Mouse (Mus musculus): Measurements from ENCODE around the gene Dmrt1. TPM values are rescaled to one million over a fixed set of nuclear protein-coding genes. Genes with fewer than 3 reads are reported as not detected.

Dmrt1 gene
- polyA plus RNA-seq, 1 experiment from 2014 or later = not detected

GRCm38 (mm10) chr19:25550346-25550745, 44.9 kb downstream of the Dmrt1 start:
- Histone ChIP-seq H3K27me3 (ENCODE audit: insufficient read depth, low read length) (0 out of 2 replicates have a peak, but pooled peaks cover 4% of the 10 kb centered on the region), H3K36me3 (replicated peaks; ENCODE audit: insufficient read depth, low read length) (no peaks in the 10 kb centered on the region), H3K4me2 (ENCODE audit: low read depth, low read length) (no peak overlapping the region), H3K4me1 (ENCODE audit: insufficient read depth) (no peaks in the 10 kb centered on the region), H3K9ac (replicated peaks) (no peak overlapping the region), H3K27ac (ENCODE audit: low read depth) (no peak overlapping the region), H3K9me3 (ENCODE audit: low read length) (no peaks in the 10 kb centered on the region), H3K4me3 (ENCODE audit: low read depth, low read length) (no peak overlapping the region)
- TF ChIP-seq EP300 (IDR thresholded peaks at IDR 0.05; ENCODE audit: low read depth) = no peak
- TF ChIP-seq CTCF (IDR thresholded peaks at IDR 0.05; ENCODE audit: low read depth) = no peak
- 41% methylated on average over 5 of the region's 5 CpGs for WGBS (ENCODE audit: insufficient replicate concordance)
- ATAC-seq = no peak
- no peak for DNase-seq

DNA sequence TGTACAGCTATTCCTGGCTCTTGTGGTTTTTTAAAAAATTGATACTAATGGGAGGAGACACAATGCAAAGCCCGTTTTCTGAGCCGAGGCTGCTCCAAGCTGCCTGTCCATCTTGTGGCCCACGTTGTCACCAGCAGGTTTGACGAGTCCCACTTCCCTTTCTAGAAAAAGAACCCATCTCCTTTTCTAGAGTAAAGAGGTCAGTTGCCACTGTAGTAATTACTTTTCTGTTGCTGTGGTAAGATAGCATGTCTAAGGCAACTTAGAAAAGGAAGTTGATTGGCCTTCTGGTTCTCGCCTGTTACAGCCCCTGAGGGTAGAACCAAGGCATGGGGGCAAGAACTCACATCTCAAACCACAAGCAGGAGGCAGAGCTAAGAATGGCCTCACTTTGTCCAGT, 45.6 kb downstream of the Dmrt1 start:
- 23% methylated on average over 5 of the region's 5 CpGs for WGBS (ENCODE audit: insufficient replicate concordance)
- TF ChIP-seq CTCF (IDR thresholded peaks at IDR 0.05; ENCODE audit: low read depth) = no peak
- TF ChIP-seq EP300 (IDR thresholded peaks at IDR 0.05; ENCODE audit: low read depth) = no peak
- DNase-seq = no peak
- no peak overlapping the region for H3K4me3 ChIP-seq (ENCODE audit: low read depth, low read length)
- H3K36me3 ChIP-seq (replicated peaks; ENCODE audit: insufficient read depth, low read length) = no peaks in the 10 kb centered on the region
- no peaks in the 10 kb centered on the region for H3K9me3 ChIP-seq (ENCODE audit: low read length)
- H3K27me3 ChIP-seq (ENCODE audit: insufficient read depth, low read length) = 0 out of 2 replicates have a peak, but pooled peaks cover 3% of the 10 kb centered on the region
- no peak for ATAC-seq
- no peak overlapping the region for H3K9ac ChIP-seq (replicated peaks)
- H3K4me1 ChIP-seq (ENCODE audit: insufficient read depth) = no peaks in the 10 kb centered on the region
- H3K27ac ChIP-seq (ENCODE audit: low read depth) = no peak overlapping the region
- no peak overlapping the region for H3K4me2 ChIP-seq (ENCODE audit: low read depth, low read length)

DNA sequence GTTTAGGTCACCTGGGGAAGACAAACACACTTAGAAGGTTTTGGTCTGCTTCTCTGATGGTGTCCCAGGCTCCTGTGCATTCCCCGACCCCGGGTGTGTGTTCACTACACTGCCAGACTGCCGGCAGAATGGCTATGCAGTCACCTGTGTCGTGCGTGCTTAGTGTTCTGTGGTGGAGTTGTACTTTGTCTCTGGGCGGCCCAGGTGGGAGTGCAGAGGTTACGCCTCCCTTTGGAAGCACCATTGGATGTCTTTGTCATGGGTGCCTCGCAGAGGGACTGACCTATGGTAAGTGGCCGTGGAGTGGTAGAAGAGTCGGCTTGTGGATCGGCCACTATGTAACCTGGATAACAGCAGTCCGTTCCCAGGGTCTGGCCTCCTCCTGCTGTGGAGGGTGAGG, 59.0 kb downstream of the Dmrt1 start:
- ATAC-seq (peak; percentile 40; the same call in 1 of the 2 replicates), DNase-seq (no peak)
- H3K9me3 ChIP-seq (ENCODE audit: low read length) = no peaks in the 10 kb centered on the region
- H3K27ac ChIP-seq (ENCODE audit: low read depth) = no peak overlapping the region
- no peak overlapping the region for H3K4me3 ChIP-seq (ENCODE audit: low read depth, low read length)
- 0 out of 2 replicates have a peak, but pooled peaks cover 7% of the 10 kb centered on the region for H3K27me3 ChIP-seq (ENCODE audit: insufficient read depth, low read length)
- no peaks in the 10 kb centered on the region for H3K36me3 ChIP-seq (replicated peaks; ENCODE audit: insufficient read depth, low read length)
- no peaks in the 10 kb centered on the region for H3K4me1 ChIP-seq (ENCODE audit: insufficient read depth)
- no peak overlapping the region for H3K9ac ChIP-seq (replicated peaks)
- TF ChIP-seq CTCF (IDR thresholded peaks at IDR 0.05; ENCODE audit: low read depth) = no peak
- TF ChIP-seq EP300 (IDR thresholded peaks at IDR 0.05; ENCODE audit: low read depth) = no peak
- WGBS (ENCODE audit: insufficient replicate concordance) = 58% methylated on average over 12 of the region's 12 CpGs
- no peak overlapping the region for H3K4me2 ChIP-seq (ENCODE audit: low read depth, low read length)

- Histone ChIP-seq H3K4me1 (ENCODE audit: insufficient read depth) (no peaks in the 10 kb centered on the region), H3K36me3 (replicated peaks; ENCODE audit: insufficient read depth, low read length) (no peaks in the 10 kb centered on the region), H3K9ac (replicated peaks) (no peak overlapping the region), H3K27ac (ENCODE audit: low read depth) (no peak overlapping the region), H3K27me3 (ENCODE audit: insufficient read depth, low read length) (peaks cover 11% of the 10 kb centered on the region; the same call in 1 of the 2 replicates), H3K4me2 (ENCODE audit: low read depth, low read length) (no peak overlapping the region), H3K4me3 (ENCODE audit: low read depth, low read length) (no peak overlapping the region), H3K9me3 (ENCODE audit: low read length) (no peaks in the 10 kb centered on the region)
- TF ChIP-seq CTCF (IDR thresholded peaks at IDR 0.05; ENCODE audit: low read depth) = no peak
- TF ChIP-seq EP300 (IDR thresholded peaks at IDR 0.05; ENCODE audit: low read depth) = no peak
- ATAC-seq (no peak), DNase-seq (no peak)
- WGBS (ENCODE audit: insufficient replicate concordance) = 60% methylated on average over 7 of the region's 7 CpGs
Measured at GRCm38 (mm10) chr19:25569778-25570177, 64.4 kb downstream of the Dmrt1 start.

GRCm38 (mm10) chr19:25574431-25574830, 69.0 kb downstream of the Dmrt1 start:
- Histone ChIP-seq H3K4me3 (ENCODE audit: low read depth, low read length) (no peak overlapping the region), H3K4me2 (ENCODE audit: low read depth, low read length) (no peak overlapping the region), H3K9me3 (ENCODE audit: low read length) (no peaks in the 10 kb centered on the region), H3K4me1 (ENCODE audit: insufficient read depth) (no peaks in the 10 kb centered on the region), H3K36me3 (replicated peaks; ENCODE audit: insufficient read depth, low read length) (no peaks in the 10 kb centered on the region), H3K27ac (ENCODE audit: low read depth) (no peak overlapping the region), H3K27me3 (ENCODE audit: insufficient read depth, low read length) (peaks cover 19% of the 10 kb centered on the region; the same call in 1 of the 2 replicates), H3K9ac (replicated peaks) (no peak overlapping the region)
- no peak for TF ChIP-seq CTCF (IDR thresholded peaks at IDR 0.05; ENCODE audit: low read depth)
- TF ChIP-seq EP300 (IDR thresholded peaks at IDR 0.05; ENCODE audit: low read depth) = no peak
- no peak for ATAC-seq
- DNase-seq = no peak
- WGBS (ENCODE audit: insufficient replicate concordance) = 31% methylated on average over 10 of the region's 10 CpGs

DNA sequence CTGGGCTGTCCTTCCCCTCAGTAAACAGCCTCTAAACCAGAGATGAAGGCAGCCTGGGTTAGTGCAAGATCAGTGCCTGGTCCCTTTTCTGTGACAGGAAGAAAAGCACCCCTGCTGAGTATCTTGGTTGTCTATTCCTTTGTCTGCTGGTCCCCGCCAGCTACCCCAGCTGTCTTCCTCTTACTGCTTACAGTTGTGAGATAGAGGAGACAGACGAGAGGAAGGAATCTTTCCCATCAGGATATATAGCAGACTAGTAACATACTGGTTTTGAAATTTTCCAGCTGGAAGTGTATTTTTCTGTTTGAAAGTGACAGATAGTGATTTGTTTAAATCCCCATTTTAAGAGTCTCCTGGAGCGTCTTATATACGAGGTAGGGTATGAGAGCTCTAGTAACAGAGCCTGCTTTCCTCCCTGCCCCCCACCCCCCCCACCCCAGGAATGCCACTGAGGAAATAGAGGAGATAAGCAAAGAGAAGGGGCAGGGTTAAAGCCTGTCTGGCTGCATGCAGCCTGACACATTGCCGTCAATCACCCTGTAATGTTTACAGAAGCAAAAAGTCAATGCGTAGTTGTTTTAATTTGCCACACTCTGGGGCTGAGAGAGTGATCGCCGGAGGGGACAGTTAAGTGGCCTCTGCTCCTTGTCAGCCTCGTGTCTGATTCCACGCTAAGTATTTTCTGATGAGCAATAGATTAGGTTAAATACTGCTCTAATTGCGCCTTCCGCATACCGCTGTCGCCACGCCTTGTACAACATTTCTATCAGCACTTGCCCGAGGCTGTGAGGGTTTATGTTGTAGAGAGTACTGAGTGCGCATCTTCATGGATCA, 69.8 kb downstream of the Dmrt1 start:
- 12% methylated on average over 17 of the region's 17 CpGs for WGBS (ENCODE audit: insufficient replicate concordance)
- Histone ChIP-seq H3K9ac (replicated peaks) (no peak overlapping the region), H3K4me3 (ENCODE audit: low read depth, low read length) (no peak overlapping the region), H3K36me3 (replicated peaks; ENCODE audit: insufficient read depth, low read length) (no peaks in the 10 kb centered on the region), H3K4me1 (ENCODE audit: insufficient read depth) (no peaks in the 10 kb centered on the region), H3K4me2 (ENCODE audit: low read depth, low read length) (no peak overlapping the region), H3K27me3 (ENCODE audit: insufficient read depth, low read length) (peaks cover 19% of the 10 kb centered on the region; the same call in 1 of the 2 replicates), H3K9me3 (ENCODE audit: low read length) (no peaks in the 10 kb centered on the region), H3K27ac (ENCODE audit: low read depth) (no peak overlapping the region)
- no peak for ATAC-seq
- no peak for DNase-seq
- TF ChIP-seq EP300 (IDR thresholded peaks at IDR 0.05; ENCODE audit: low read depth) = no peak
